Mouse (Mus musculus) midbrain, embryonic 13.5 days (tissue): ENCODE results near the gene Sap30l. TPM values are rescaled to one million over a fixed set of nuclear protein-coding genes. Genes with fewer than 3 reads are reported as not detected.

ENCODE experiments used
- ATAC-seq: fragments of 200-750 bp; cut with Nextera tagmentation; 2 replicates; pipeline ENCODE4 v1.8.0; 2017; ENCODE audit warnings: mild to moderate bottlenecking, moderate TSS enrichment, moderate library complexity
- H3K27ac ChIP-seq: fragments of 300-500 bp; sonication (generic); 2 replicates; pipeline ENCODE4 v1.5.1; 2015; ENCODE audit warnings: inconsistent platforms, mild to moderate bottlenecking, moderate library complexity
- H3K27me3 ChIP-seq: fragments of 300-500 bp; sonication (generic); 2 replicates; pipeline ENCODE4 v1.6.1; 2015; ENCODE audit warnings: mild to moderate bottlenecking, inconsistent platforms
- H3K36me3 ChIP-seq: fragments of 300-500 bp; sonication (generic); 2 replicates; pipeline ENCODE4 v1.6.1; 2015; ENCODE audit warnings: mild to moderate bottlenecking, inconsistent platforms
- H3K4me1 ChIP-seq: fragments of 300-500 bp; sonication (generic); replicated peaks from 2 replicates; pipeline ENCODE4 v1.6.1; 2015; ENCODE audit warnings: inconsistent platforms
- H3K4me2 ChIP-seq: fragments of 300-500 bp; sonication (generic); replicated peaks from 2 replicates; pipeline ENCODE4 v1.6.1; 2015; ENCODE audit warnings: moderate library complexity, mild to moderate bottlenecking, inconsistent platforms
- H3K4me3 ChIP-seq: fragments of 300-500 bp; sonication (generic); replicated peaks from 2 replicates; pipeline ENCODE4 v1.5.1; 2015; ENCODE audit warnings: mild to moderate bottlenecking, inconsistent platforms
- H3K9ac ChIP-seq: fragments of 300-500 bp; sonication (generic); replicated peaks from 2 replicates; pipeline ENCODE4 v1.6.1; 2015; ENCODE audit warnings: mild to moderate bottlenecking, inconsistent platforms
- H3K9me3 ChIP-seq: fragments of 300-500 bp; sonication (generic); 2 replicates; pipeline ENCODE4 v1.6.1; 2016; ENCODE audit warnings: mild to moderate bottlenecking, inconsistent platforms
- WGBS: fragments of 180-500 bp; shearing (Covaris S2); methylation state at CpG from one replicate; pipeline ENCODE4 v1.1.7; 2015; 5-methylcytosine and 5-hydroxymethylcytosine counted together
- polyA plus RNA-seq: library from polyadenylated mRNA; unstranded; fragments of >200 nt; fragmentation: Nextera tagmentation; extraction: Ambion mirVana; gene quantifications from 2 replicates; pipeline ENCODE4 v1.2.1, GENCODE M21; 2015

Sap30l gene
- polyA plus RNA-seq, 1 experiment from 2014 or later, result 9.8 TPM

DNA sequence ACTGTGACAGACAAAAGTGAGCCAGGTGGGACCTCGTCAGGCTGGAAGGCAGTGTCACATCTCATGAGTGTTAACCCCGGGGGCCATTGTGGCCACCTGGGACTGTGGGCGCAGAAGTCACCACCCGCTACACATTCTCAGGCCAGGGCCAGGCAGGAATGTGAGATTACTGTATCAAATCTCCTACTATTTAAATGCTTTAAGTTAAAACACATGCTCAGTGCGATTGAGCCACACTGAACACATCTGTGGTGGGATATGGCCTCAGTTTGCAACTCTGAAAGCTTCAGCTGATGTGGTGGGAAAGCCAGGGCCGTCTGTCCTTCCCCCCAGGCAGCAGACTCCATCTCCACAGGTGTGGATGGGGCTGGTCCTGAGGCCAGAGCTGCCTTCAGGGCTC lies 52.1 kb downstream of the Sap30l start:
- no peak overlapping the region for H3K9ac ChIP-seq
- WGBS, result 70% methylated on average over 6 of the region's 6 CpGs
- no peak overlapping the region for H3K4me3 ChIP-seq
- peaks cover 10% of the 10 kb centered on the region; the same call in 1 of the 2 replicates for H3K27me3 ChIP-seq
- no peaks in the 10 kb centered on the region for H3K36me3 ChIP-seq
- no peak overlapping the region for H3K4me2 ChIP-seq
- H3K9me3 ChIP-seq, result no peaks in the 10 kb centered on the region
- no peak overlapping the region for H3K27ac ChIP-seq
- no peak for ATAC-seq
- no peaks in the 10 kb centered on the region for H3K4me1 ChIP-seq

DNA sequence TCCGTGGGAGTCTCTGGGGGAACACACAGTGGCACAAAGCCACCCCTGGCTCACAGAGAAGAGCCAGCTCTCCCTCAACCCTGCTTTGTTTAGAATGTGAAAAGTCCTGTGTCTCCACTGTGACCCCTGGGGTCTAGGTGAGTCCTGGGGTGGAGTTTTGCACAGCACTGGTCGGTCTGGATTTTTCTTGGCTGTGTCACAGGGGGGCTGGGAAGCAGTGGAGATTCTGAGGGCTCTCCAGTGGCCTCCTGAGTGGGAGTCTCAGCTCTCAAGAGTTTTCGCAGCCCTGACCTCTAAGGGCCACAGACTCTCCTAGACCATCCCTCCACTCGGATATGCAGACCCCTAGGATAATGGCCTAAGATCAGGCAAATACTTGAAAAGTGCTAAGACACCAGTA lies 56.3 kb downstream of the Sap30l start:
- whole genome bisulfite sequencing, result 44% methylated on average over 4 of the region's 4 CpGs
- no peaks in the 10 kb centered on the region for H3K9me3 ChIP-seq
- no peak for ATAC-seq
- no peaks in the 10 kb centered on the region for H3K27me3 ChIP-seq
- no peaks in the 10 kb centered on the region for H3K36me3 ChIP-seq
- H3K4me1 ChIP-seq, result no peaks in the 10 kb centered on the region
- no peak overlapping the region for H3K9ac ChIP-seq
- H3K4me2 ChIP-seq, result no peak overlapping the region
- no peak overlapping the region for H3K4me3 ChIP-seq
- H3K27ac ChIP-seq, result no peak overlapping the region

Other genes starting within 250 kb of the Sap30l start
- gene Galnt10, start 156.2 kb upstream of the Sap30l start, polyA plus RNA-seq, result 13.0 and 15.6 TPM in 2 replicates
- not detected in 2 replicates for gene Hand1, start 31.2 kb downstream of the Sap30l start, polyA plus RNA-seq
- gene Larp1, start 207.4 kb downstream of the Sap30l start, polyA plus RNA-seq, result 15.8 TPM in 2 replicates